In the genomic region with DNA sequence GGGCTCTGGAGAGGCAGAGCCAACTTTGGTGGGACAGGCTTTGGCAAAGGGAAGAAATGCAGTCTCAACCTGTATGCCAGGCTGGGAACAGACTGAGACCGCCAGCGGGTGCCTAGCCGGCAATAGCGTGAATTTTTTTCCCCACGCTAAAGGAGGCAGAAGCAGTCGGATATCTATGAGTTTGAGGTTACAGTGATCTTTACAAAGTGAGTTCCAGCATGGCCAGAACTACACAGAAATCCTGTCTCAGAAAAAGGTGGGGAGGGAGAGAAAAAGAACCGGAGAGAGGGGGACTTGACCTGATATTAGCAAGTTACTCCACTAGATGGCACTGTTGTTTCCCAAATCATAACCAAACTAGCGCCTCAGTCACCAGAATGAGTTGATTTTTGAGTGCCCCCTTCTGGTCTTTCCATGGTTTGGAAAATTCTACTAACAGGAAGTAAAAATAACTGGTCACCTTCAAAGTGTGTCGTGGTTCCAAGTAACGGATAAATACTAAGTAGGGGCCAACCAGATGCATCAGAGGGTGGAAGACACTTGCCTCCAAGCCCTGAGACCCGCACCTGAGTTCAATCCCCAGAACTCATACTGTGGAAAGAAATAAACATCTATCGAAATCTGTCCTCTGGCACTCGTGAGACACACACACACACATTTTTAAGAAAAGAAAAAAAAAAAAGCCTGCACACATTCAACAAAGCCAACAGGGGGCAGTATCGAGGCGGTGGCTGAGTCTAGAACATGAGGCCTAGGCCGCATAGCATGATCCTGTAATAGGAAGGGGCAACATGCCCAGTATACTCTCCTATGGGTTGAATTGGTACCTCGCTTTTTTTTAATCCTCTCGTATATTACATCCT, we compare ENCODE assay signal across 8 mouse cellular contexts.
DNase-seq lines count a peak whose midpoint lies in the region; ATAC-seq and TF ChIP-seq lines count a peak whose summit lies in the region.

No protein-coding gene starts in this region.

- H3K4me2 ChIP-seq in hindbrain, postnatal 0 days (ENCODE audit: low read depth, low read length) = peak overlapping the region; percentile 82

- DNase-seq in ovary, postnatal 14 days (ENCODE audit: low spot score) = peak; percentile 52
- DNase-seq in ovary, postnatal 10 days (ENCODE audit: low spot score) = no peak
- peak; percentile 78 to 86 for DNase-seq in cerebellum, postnatal 14 days
- DNase-seq in frontal cortex, adult 2 months (ENCODE audit: extremely low spot score in 1 of 2, low spot score in 1 of 2) = peak; percentile 71 to 95
- DNase-seq in hindbrain, postnatal 0 days (ENCODE audit: low spot score) = peak; percentile 96
- DNase-seq in left cerebral cortex, adult 18-20 months (ENCODE audit: low spot score in 2 of 2) = peak; percentile 56 to 62
- DNase-seq in right cerebral cortex, postnatal 25 days = peak; percentile 47

- TF ChIP-seq CTCF in hindbrain, postnatal 0 days (IDR thresholded peaks at IDR 0.05; ENCODE audit: low read depth) = peak; percentile 91

- peaks cover 97% of the 10 kb centered on the region for H3K79me2 ChIP-seq in macrophage (ENCODE audit: inconsistent target)

- no peaks in the 10 kb centered on the region for H3K27me3 ChIP-seq in hindbrain, postnatal 0 days (ENCODE audit: insufficient read depth, low read length)

- H3K9me3 ChIP-seq in hindbrain, postnatal 0 days (ENCODE audit: low read length) = no peaks in the 10 kb centered on the region

- H3K27ac ChIP-seq in hindbrain, postnatal 0 days = peak overlapping the region; percentile 57
- H3K27ac ChIP-seq in macrophage = peak overlapping the region; percentile 68

- peak overlapping the region; percentile 53 for H3K4me3 ChIP-seq in hindbrain, postnatal 0 days (ENCODE audit: low read length)
- H3K4me3 ChIP-seq in macrophage (ENCODE audit: inconsistent target) = peak overlapping the region; percentile 86

- no peaks in the 10 kb centered on the region for H3K36me3 ChIP-seq in hindbrain, postnatal 0 days (ENCODE audit: insufficient read depth, low read length)
- peaks cover 6% of the 10 kb centered on the region; the same call in 1 of the 2 replicates for H3K36me3 ChIP-seq in macrophage (ENCODE audit: inconsistent target)

- H3K9ac ChIP-seq in hindbrain, postnatal 0 days (replicated peaks; ENCODE audit: low read length) = peak overlapping the region; percentile 61

- H3K4me1 ChIP-seq in hindbrain, postnatal 0 days (ENCODE audit: insufficient read depth, low read length) = no peaks in the 10 kb centered on the region

- WGBS in hindbrain, postnatal 0 days = 34% methylated on average over 18 of the region's 18 CpGs
- WGBS in macrophage (ENCODE audit: missing documents) = 24% methylated on average over 16 of the region's 18 CpGs

- peak; percentile 70 for ATAC-seq in hindbrain, postnatal 0 days
